Mouse (Mus musculus): ENCODE results near the gene Gm11037. TPM values are rescaled to one million over a fixed set of nuclear protein-coding genes. Genes with fewer than 3 reads are reported as not detected.

The Gm11037 gene
- polyA plus RNA-seq, 1 experiment from 2014 or later: not detected

GRCm38 (mm10) chr2:131132111-131132888 lies 997 bp upstream of the Gm11037 start:
- no peak overlapping the region for H3K9ac ChIP-seq
- peaks cover 9% of the 10 kb centered on the region for H3K4me1 ChIP-seq
- 88% methylated on average over 10 of the region's 10 CpGs for WGBS
- no peaks in the 10 kb centered on the region for H3K36me3 ChIP-seq
- H3K4me3 ChIP-seq: no peak overlapping the region
- no peak overlapping the region for H3K27ac ChIP-seq
- ATAC-seq (ENCODE audit: low FRiP score): no peak
- H3K27me3 ChIP-seq: no peaks in the 10 kb centered on the region
- H3K4me2 ChIP-seq (replicated peaks): no peak overlapping the region
- H3K9me3 ChIP-seq (replicated peaks): no peaks in the 10 kb centered on the region

- Histone ChIP-seq H3K27ac (no peak overlapping the region), H3K9me3 (replicated peaks) (no peaks in the 10 kb centered on the region), H3K36me3 (no peaks in the 10 kb centered on the region), H3K27me3 (no peaks in the 10 kb centered on the region), H3K9ac (no peak overlapping the region), H3K4me1 (no peaks in the 10 kb centered on the region), H3K4me3 (no peak overlapping the region), H3K4me2 (replicated peaks) (no peak overlapping the region)
- 54% methylated on average over 1 of the region's 1 CpGs for WGBS
- no peak for ATAC-seq (ENCODE audit: low FRiP score)
These were observed 1.1 kb downstream of the Gm11037 start for GRCm38 (mm10) chr2:131134381-131134780.

- no peak overlapping the region for H3K9ac ChIP-seq
- H3K4me2 ChIP-seq (replicated peaks): no peak overlapping the region
- 74% methylated on average over 8 of the region's 8 CpGs for WGBS
- no peaks in the 10 kb centered on the region for H3K9me3 ChIP-seq (replicated peaks)
- H3K4me3 ChIP-seq: no peak overlapping the region
- H3K27me3 ChIP-seq: no peaks in the 10 kb centered on the region
- H3K36me3 ChIP-seq: no peaks in the 10 kb centered on the region
- no peaks in the 10 kb centered on the region for H3K4me1 ChIP-seq
- no peak for ATAC-seq (ENCODE audit: low FRiP score)
- H3K27ac ChIP-seq: no peak overlapping the region
These were observed 1.6 kb downstream of the Gm11037 start for GRCm38 (mm10) chr2:131134826-131135400.

DNA sequence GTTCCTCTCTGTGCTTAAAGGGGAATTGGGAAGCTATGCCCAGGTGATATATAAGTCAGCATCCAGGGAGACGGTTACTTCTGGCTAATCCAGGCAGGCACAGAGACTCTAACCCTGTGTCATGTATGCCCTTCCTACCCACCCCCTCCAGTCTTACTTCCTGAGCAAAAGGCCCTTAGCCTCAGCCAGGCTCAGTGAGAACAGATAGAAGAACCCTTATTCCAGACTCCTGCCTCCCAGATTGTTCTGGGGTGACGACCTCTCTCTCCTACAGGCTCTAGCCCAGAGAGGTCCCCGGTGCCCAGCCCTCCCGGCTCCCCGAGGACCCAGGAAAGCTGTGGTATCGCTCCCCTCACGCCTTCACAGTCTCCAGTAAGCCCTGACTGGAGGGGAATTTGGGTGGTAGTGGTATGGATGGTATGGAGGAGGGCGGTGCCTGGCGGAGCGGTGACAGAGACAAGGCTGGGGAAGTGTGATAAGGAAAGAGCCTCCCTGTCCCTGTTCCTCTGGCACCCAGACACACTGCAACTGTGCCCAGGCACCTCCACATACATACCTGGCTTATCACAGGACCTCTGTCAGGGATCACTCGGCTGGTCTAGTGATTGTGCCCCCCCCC lies 2.3 kb downstream of the Gm11037 start:
- H3K4me2 ChIP-seq (replicated peaks): no peak overlapping the region
- H3K27me3 ChIP-seq: no peaks in the 10 kb centered on the region
- H3K9ac ChIP-seq: no peak overlapping the region
- no peaks in the 10 kb centered on the region for H3K4me1 ChIP-seq
- H3K4me3 ChIP-seq: no peak overlapping the region
- no peak for ATAC-seq (ENCODE audit: low FRiP score)
- H3K9me3 ChIP-seq (replicated peaks): no peaks in the 10 kb centered on the region
- no peaks in the 10 kb centered on the region for H3K36me3 ChIP-seq
- no peak overlapping the region for H3K27ac ChIP-seq
- WGBS: 70% methylated on average over 11 of the region's 11 CpGs

DNA sequence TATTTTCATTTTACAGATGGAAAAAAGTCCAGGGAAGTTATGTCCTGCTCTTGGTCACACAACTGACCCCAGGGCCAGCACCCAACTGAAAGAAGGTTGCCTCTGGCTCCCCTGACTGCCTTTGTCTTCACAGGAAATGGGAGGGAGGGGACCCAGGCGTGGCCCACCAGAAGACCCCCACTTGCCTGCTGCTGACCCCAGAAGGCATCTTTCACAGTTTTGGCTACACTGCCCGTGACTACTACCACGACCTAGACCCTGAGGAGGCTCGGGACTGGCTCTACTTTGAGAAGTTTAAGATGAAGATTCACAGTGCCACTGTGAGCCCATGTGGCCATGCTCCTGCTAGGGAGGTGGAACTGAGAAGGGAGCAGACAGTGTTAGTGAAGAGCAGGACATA lies 5.0 kb downstream of the Gm11037 start:
- ATAC-seq (ENCODE audit: low FRiP score): no peak
- Histone ChIP-seq H3K36me3 (peaks cover 5% of the 10 kb centered on the region; the same call in 1 of the 2 replicates), H3K4me1 (peaks cover 3% of the 10 kb centered on the region; the same call in 1 of the 2 replicates), H3K9ac (no peak overlapping the region), H3K9me3 (replicated peaks) (no peaks in the 10 kb centered on the region), H3K4me2 (replicated peaks) (no peak overlapping the region), H3K27ac (no peak overlapping the region), H3K4me3 (no peak overlapping the region), H3K27me3 (no peaks in the 10 kb centered on the region)
- 70% methylated on average over 4 of the region's 4 CpGs for WGBS

GRCm38 (mm10) chr2:131138760-131139159 lies 5.5 kb downstream of the Gm11037 start:
- Histone ChIP-seq H3K4me2 (replicated peaks) (no peak overlapping the region), H3K4me1 (peaks cover 5% of the 10 kb centered on the region; the same call in 1 of the 2 replicates), H3K4me3 (no peak overlapping the region), H3K27me3 (no peaks in the 10 kb centered on the region), H3K36me3 (peaks cover 10% of the 10 kb centered on the region; the same call in 1 of the 2 replicates), H3K9me3 (replicated peaks) (no peaks in the 10 kb centered on the region), H3K9ac (no peak overlapping the region), H3K27ac (no peak overlapping the region)
- WGBS: 78% methylated on average over 7 of the region's 7 CpGs
- no peak for ATAC-seq (ENCODE audit: low FRiP score)

GRCm38 (mm10) chr2:131139287-131139686 lies 6.0 kb downstream of the Gm11037 start:
- H3K9ac ChIP-seq: no peak overlapping the region
- WGBS: 96% methylated on average over 5 of the region's 5 CpGs
- H3K4me3 ChIP-seq: no peak overlapping the region
- H3K27me3 ChIP-seq: no peaks in the 10 kb centered on the region
- H3K36me3 ChIP-seq: peaks cover 12% of the 10 kb centered on the region
- H3K4me1 ChIP-seq: peaks cover 5% of the 10 kb centered on the region; the same call in 1 of the 2 replicates
- H3K4me2 ChIP-seq (replicated peaks): no peak overlapping the region
- H3K9me3 ChIP-seq (replicated peaks): no peaks in the 10 kb centered on the region
- ATAC-seq (ENCODE audit: low FRiP score): no peak
- H3K27ac ChIP-seq: no peak overlapping the region

DNA sequence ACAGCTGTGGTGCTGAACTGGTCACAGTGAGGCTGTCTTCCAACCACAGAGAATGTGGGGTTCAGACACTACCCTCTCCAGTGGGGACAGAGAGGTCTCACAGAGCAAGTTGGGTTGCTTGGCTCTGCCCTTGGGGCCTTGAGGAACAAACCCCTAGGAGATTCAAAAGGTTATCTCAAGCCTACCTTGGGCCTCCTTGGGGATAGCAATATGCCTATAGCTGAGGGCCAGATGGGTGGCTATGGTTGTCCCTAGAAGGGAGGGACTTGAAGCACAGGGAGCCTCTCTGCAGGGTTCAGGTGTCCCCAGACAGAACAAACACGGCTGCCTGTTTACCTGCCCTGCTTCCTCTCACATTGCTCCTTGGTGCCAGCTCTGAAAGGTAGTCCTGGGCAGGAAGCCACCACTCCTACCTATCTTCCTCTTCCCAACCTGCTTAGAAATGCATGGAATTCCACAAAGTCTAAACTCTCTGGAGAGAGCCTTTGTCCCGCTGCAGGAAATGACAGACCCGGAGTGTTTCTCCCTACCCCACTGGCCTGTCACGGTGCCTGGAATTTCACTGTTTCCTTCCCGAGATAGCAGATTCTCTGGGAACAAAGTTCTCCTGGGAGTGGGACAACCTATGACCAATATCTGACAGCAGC lies 6.7 kb downstream of the Gm11037 start:
- H3K27ac ChIP-seq: no peak overlapping the region
- no peaks in the 10 kb centered on the region for H3K9me3 ChIP-seq (replicated peaks)
- 64% methylated on average over 5 of the region's 5 CpGs for WGBS
- H3K36me3 ChIP-seq: peaks cover 20% of the 10 kb centered on the region
- no peaks in the 10 kb centered on the region for H3K27me3 ChIP-seq
- no peak overlapping the region for H3K4me2 ChIP-seq (replicated peaks)
- no peak for ATAC-seq (ENCODE audit: low FRiP score)
- H3K9ac ChIP-seq: no peak overlapping the region
- peaks cover 5% of the 10 kb centered on the region; the same call in 1 of the 2 replicates for H3K4me1 ChIP-seq
- no peak overlapping the region for H3K4me3 ChIP-seq

- Histone ChIP-seq H3K4me1 (peaks cover 5% of the 10 kb centered on the region; the same call in 1 of the 2 replicates), H3K4me2 (replicated peaks) (no peak overlapping the region), H3K9ac (no peak overlapping the region), H3K27me3 (no peaks in the 10 kb centered on the region), H3K27ac (no peak overlapping the region), H3K4me3 (no peak overlapping the region), H3K9me3 (replicated peaks) (no peaks in the 10 kb centered on the region), H3K36me3 (peaks cover 25% of the 10 kb centered on the region)
- no peak for ATAC-seq (ENCODE audit: low FRiP score)
- 77% methylated on average over 5 of the region's 5 CpGs for WGBS
These were observed 7.2 kb downstream of the Gm11037 start for GRCm38 (mm10) chr2:131140533-131140905.

GRCm38 (mm10) chr2:131141336-131141986 lies 8.2 kb downstream of the Gm11037 start:
- peaks cover 34% of the 10 kb centered on the region for H3K36me3 ChIP-seq
- no peak overlapping the region for H3K9ac ChIP-seq
- H3K27ac ChIP-seq: no peak overlapping the region
- no peaks in the 10 kb centered on the region for H3K27me3 ChIP-seq
- no peak overlapping the region for H3K4me2 ChIP-seq (replicated peaks)
- ATAC-seq (ENCODE audit: low FRiP score): no peak
- no peak overlapping the region for H3K4me3 ChIP-seq
- H3K4me1 ChIP-seq: peaks cover 5% of the 10 kb centered on the region; the same call in 1 of the 2 replicates
- H3K9me3 ChIP-seq (replicated peaks): no peaks in the 10 kb centered on the region
- 90% methylated on average over 8 of the region's 8 CpGs for WGBS

GRCm38 (mm10) chr2:131142592-131142991 lies 9.3 kb downstream of the Gm11037 start:
- Histone ChIP-seq H3K4me2 (replicated peaks) (peak overlapping the region; percentile 22; the same call in 1 of the 2 replicates), H3K4me3 (no peak overlapping the region), H3K9me3 (replicated peaks) (no peaks in the 10 kb centered on the region), H3K4me1 (peaks cover 5% of the 10 kb centered on the region; the same call in 1 of the 2 replicates), H3K9ac (no peak overlapping the region), H3K27me3 (no peaks in the 10 kb centered on the region), H3K36me3 (peaks cover 45% of the 10 kb centered on the region), H3K27ac (no peak overlapping the region)
- 33% methylated on average over 18 of the region's 18 CpGs for WGBS
- peak; percentile 61 for ATAC-seq (ENCODE audit: low FRiP score)
